Mouse (Mus musculus) hindbrain, embryonic 11.5 days (tissue): Measurements from ENCODE around the gene Glb1l2. TPM values are rescaled to one million over a fixed set of nuclear protein-coding genes. Genes with fewer than 3 reads are reported as not detected.

Experiments used
- ATAC-seq: fragments of 200-750 bp; cut with Nextera tagmentation; 2 replicates; pipeline ENCODE4 v1.8.0; 2017; ENCODE audit warnings: mild to moderate bottlenecking, moderate TSS enrichment, moderate library complexity; ENCODE audit not compliant: low FRiP score
- DNase-seq: peaks from one replicate; pipeline ENCODE4 v3.0.0-alpha.2; 2015; ENCODE audit warnings: low spot score
- H3K27ac ChIP-seq: fragments of 300-500 bp; sonication (generic); 2 replicates; pipeline ENCODE4 v1.5.1; 2014; ENCODE audit warnings: mild to moderate bottlenecking, low read depth, low read length
- H3K27me3 ChIP-seq: fragments of 300-500 bp; sonication (generic); 2 replicates; pipeline ENCODE4 v1.6.1; 2014; ENCODE audit warnings: mild to moderate bottlenecking, low read length, moderate library complexity, mixed read lengths; ENCODE audit not compliant: control insufficient read depth, insufficient read depth
- H3K36me3 ChIP-seq: fragments of 300-500 bp; sonication (generic); 2 replicates; pipeline ENCODE4 v1.6.1; 2014; ENCODE audit warnings: mild to moderate bottlenecking, low read length, moderate library complexity, mixed read lengths; ENCODE audit not compliant: control insufficient read depth, insufficient read depth
- H3K4me1 ChIP-seq: fragments of 300-500 bp; sonication (generic); replicated peaks from 2 replicates; pipeline ENCODE4 v1.6.1; 2014; ENCODE audit warnings: low read length, mixed read lengths; ENCODE audit not compliant: control insufficient read depth, insufficient read depth
- H3K4me2 ChIP-seq: fragments of 300-500 bp; sonication (generic); replicated peaks from 2 replicates; pipeline ENCODE4 v1.6.1; 2014; ENCODE audit warnings: mild to moderate bottlenecking, low read depth, low read length
- H3K4me3 ChIP-seq: fragments of 300-500 bp; sonication (generic); 2 replicates; pipeline ENCODE4 v1.5.1; 2014; ENCODE audit warnings: low read depth, low read length
- H3K9ac ChIP-seq: fragments of 300-500 bp; sonication (generic); 2 replicates; pipeline ENCODE4 v1.6.1; 2014; ENCODE audit warnings: low read depth, low read length
- H3K9me3 ChIP-seq: fragments of 300-500 bp; sonication (generic); 2 replicates; pipeline ENCODE4 v1.6.1; 2016; ENCODE audit warnings: low read length; ENCODE audit not compliant: control insufficient read depth
- WGBS: fragments of 180-500 bp; shearing (Covaris S2); extraction: QIAGEN DNeasy Blood & Tissue Kit; methylation state at CpG from one replicate; pipeline ENCODE4 v1.1.7; 2014; 5-methylcytosine and 5-hydroxymethylcytosine counted together
- polyA plus RNA-seq: library from polyadenylated mRNA; unstranded; fragments of >200 nt; fragmentation: Nextera tagmentation; extraction: Ambion mirVana; gene quantifications from 2 replicates; pipeline ENCODE4 v1.2.1, GENCODE M21; 2014

Gene Glb1l2
- polyA plus RNA-seq, 1 experiment from 2014 or later: 3.7 TPM

DNA sequence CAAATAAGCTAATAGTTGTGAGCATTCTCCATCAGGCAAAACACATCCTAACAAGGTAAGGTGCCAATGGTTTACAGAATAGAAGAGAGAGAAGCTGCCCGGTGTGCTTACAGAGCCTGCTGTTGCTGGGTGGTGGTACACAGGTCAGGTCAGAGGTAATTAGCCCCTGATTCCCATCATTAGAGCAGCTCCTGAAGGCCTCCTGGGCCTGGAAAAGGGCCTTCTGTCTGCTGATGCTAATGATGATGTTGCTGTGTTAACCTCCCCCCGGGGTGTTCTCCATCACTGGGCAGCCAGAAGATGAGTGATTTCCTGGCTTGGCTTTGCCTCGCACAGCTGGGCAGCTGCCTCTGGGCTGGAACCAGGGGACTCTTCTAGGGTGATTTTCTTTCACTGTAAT is 87.9 kb downstream of the Glb1l2 start:
- Histone ChIP-seq H3K27ac (no peak overlapping the region), H3K36me3 (no peaks in the 10 kb centered on the region), H3K4me3 (no peak overlapping the region), H3K9me3 (no peaks in the 10 kb centered on the region), H3K4me2 (no peak overlapping the region), H3K4me1 (no peaks in the 10 kb centered on the region), H3K9ac (no peak overlapping the region), H3K27me3 (no peaks in the 10 kb centered on the region)
- ATAC-seq: peak; percentile 79
- 48% methylated on average over 3 of the region's 3 CpGs for WGBS
- peak; percentile 30 for DNase-seq

Other genes with a start within 250 kb of the Glb1l2 start
- gene B3gat1, start 72.7 kb downstream of the Glb1l2 start, polyA plus RNA-seq: 7.3 and 8.6 TPM in 2 replicates
- not detected in 2 replicates for gene Glb1l3, start 54.4 kb upstream of the Glb1l2 start, polyA plus RNA-seq
- not detected in 2 replicates for gene Gm1110, start 116.6 kb upstream of the Glb1l2 start, polyA plus RNA-seq
- 32.8 and 34.3 TPM in 2 replicates for gene Acad8, start 193.1 kb upstream of the Glb1l2 start, polyA plus RNA-seq
- gene Thyn1, start 193.2 kb upstream of the Glb1l2 start, polyA plus RNA-seq: 164 and 165 TPM in 2 replicates
- gene Vps26b, start 223.6 kb upstream of the Glb1l2 start, polyA plus RNA-seq: 55.9 and 64.2 TPM in 2 replicates
- gene Ncapd3, start 223.7 kb upstream of the Glb1l2 start, polyA plus RNA-seq: 31.8 and 38.7 TPM in 2 replicates